Mouse (Mus musculus): ENCODE results near the gene Pnn. TPM values are rescaled to one million over a fixed set of nuclear protein-coding genes. Genes with fewer than 3 reads are reported as not detected.

Gene Pnn
- polyA plus RNA-seq, 1 experiment from 2014 or later, result 63.0 TPM

Other genes with a start within 250 kb of the Pnn start
- 57.8 and 63.2 TPM in 2 replicates for gene Sec23a, start 54.9 kb upstream of the Pnn start, polyA plus RNA-seq (2015; fragmentation: Nextera tagmentation; extraction: Ambion mirVana)
- 17.9 and 20.8 TPM in 2 replicates for gene Gemin2, start 53.5 kb upstream of the Pnn start, polyA plus RNA-seq (2015; fragmentation: Nextera tagmentation; extraction: Ambion mirVana)
- gene Trappc6b, start 5.4 kb upstream of the Pnn start, polyA plus RNA-seq (2015; fragmentation: Nextera tagmentation; extraction: Ambion mirVana), result 83.2 and 85.5 TPM in 2 replicates
- gene Mia2, start 28.9 kb downstream of the Pnn start, polyA plus RNA-seq (2015; fragmentation: Nextera tagmentation; extraction: Ambion mirVana), result 39.6 and 44.8 TPM in 2 replicates
- 5.1 and 5.3 TPM in 2 replicates for gene Fbxo33, start 152.8 kb downstream of the Pnn start, polyA plus RNA-seq (2015; fragmentation: Nextera tagmentation; extraction: Ambion mirVana)